Mouse (Mus musculus) stomach, embryonic 15.5 days (tissue): ENCODE results near the gene Cyp26c1. TPM values are rescaled to one million over a fixed set of nuclear protein-coding genes. Genes with fewer than 3 reads are reported as not detected.
A peak's percentile ranks its signal among the peaks of the same experiment; 100 is the strongest.

Experiments used
- ATAC-seq: fragments of 200-750 bp; cut with Nextera tagmentation; 2 replicates; pipeline ENCODE4 v1.8.0; 2017; ENCODE audit warnings: low read depth, moderate number of reproducible peaks, moderate TSS enrichment; ENCODE audit not compliant: insufficient read depth, low FRiP score
- H3K27ac ChIP-seq: fragments of 300-500 bp; sonication (generic); 2 replicates; pipeline ENCODE4 v1.5.1; 2015; ENCODE audit warnings: mild to moderate bottlenecking, inconsistent platforms
- H3K27me3 ChIP-seq: fragments of 300-500 bp; sonication (generic); replicated peaks from 2 replicates; pipeline ENCODE4 v1.6.1; 2015; ENCODE audit warnings: inconsistent platforms
- H3K36me3 ChIP-seq: fragments of 300-500 bp; sonication (generic); 2 replicates; pipeline ENCODE4 v1.6.1; 2015; ENCODE audit warnings: inconsistent platforms
- H3K4me1 ChIP-seq: fragments of 300-500 bp; sonication (generic); 2 replicates; pipeline ENCODE4 v1.6.1; 2015; ENCODE audit warnings: inconsistent platforms
- H3K4me2 ChIP-seq: fragments of 300-500 bp; sonication (generic); 2 replicates; pipeline ENCODE4 v1.6.1; 2015; ENCODE audit warnings: mild to moderate bottlenecking, inconsistent platforms
- H3K4me3 ChIP-seq: fragments of 300-500 bp; sonication (generic); replicated peaks from 2 replicates; pipeline ENCODE4 v1.5.1; 2015; ENCODE audit warnings: inconsistent platforms
- H3K9ac ChIP-seq: fragments of 300-500 bp; sonication (generic); 2 replicates; pipeline ENCODE4 v1.6.1; 2015; ENCODE audit warnings: inconsistent platforms
- H3K9me3 ChIP-seq: fragments of 300-500 bp; sonication (generic); 2 replicates; pipeline ENCODE4 v1.6.1; 2016; ENCODE audit warnings: inconsistent platforms
- WGBS: fragments of 180-500 bp; shearing (Covaris S2); methylation state at CpG from one replicate; pipeline ENCODE4 v1.1.7; 2015; 5-methylcytosine and 5-hydroxymethylcytosine counted together
- polyA plus RNA-seq: library from polyadenylated mRNA; unstranded; fragments of >200 nt; fragmentation: Nextera tagmentation; extraction: Ambion mirVana; gene quantifications from 2 replicates; pipeline ENCODE4 v1.2.1, GENCODE M21; 2015

Gene Cyp26c1
- polyA plus RNA-seq: 0.08 and 0.12 TPM in 2 replicates

GRCm38 (mm10) chr19:37685281-37685680 lies at the start of gene Cyp26c1:
Gene Cyp26c1 (plus strand): TSS chr19:37685581.
- Histone ChIP-seq H3K4me2 (no peak within 1 kb of the TSS), H3K27ac (no peak within 1 kb of the TSS), H3K9ac (no peak within 1 kb of the TSS), H3K27me3 (peaks cover 67% of the 10 kb centered on the region), H3K4me3 (no peak within 1 kb of the TSS), H3K4me1 (peaks cover 15% of the 10 kb centered on the region), H3K36me3 (no peaks in the 10 kb centered on the region), H3K9me3 (no peaks in the 10 kb centered on the region)
- no peak for ATAC-seq
- 30% methylated on average over 6 of the region's 6 CpGs for WGBS

GRCm38 (mm10) chr19:37647994-37648393 lies 37.4 kb upstream of the Cyp26c1 start:
- WGBS: 35% methylated on average over 2 of the region's 2 CpGs
- Histone ChIP-seq H3K27me3 (no peaks in the 10 kb centered on the region), H3K4me1 (no peaks in the 10 kb centered on the region), H3K9me3 (no peaks in the 10 kb centered on the region), H3K27ac (no peak overlapping the region), H3K36me3 (no peaks in the 10 kb centered on the region), H3K4me3 (no peak overlapping the region), H3K4me2 (no peak overlapping the region), H3K9ac (no peak overlapping the region)
- no peak for ATAC-seq

- H3K4me2 ChIP-seq: no peak overlapping the region
- H3K4me1 ChIP-seq: no peaks in the 10 kb centered on the region
- no peak overlapping the region for H3K27ac ChIP-seq
- H3K36me3 ChIP-seq: no peaks in the 10 kb centered on the region
- no peaks in the 10 kb centered on the region for H3K27me3 ChIP-seq
- 42% methylated on average over 2 of the region's 2 CpGs for WGBS
- H3K9ac ChIP-seq: no peak overlapping the region
- no peak for ATAC-seq
- no peaks in the 10 kb centered on the region for H3K9me3 ChIP-seq
- H3K4me3 ChIP-seq: no peak overlapping the region
Observed at GRCm38 (mm10) chr19:37650526-37650925, 34.9 kb upstream of the Cyp26c1 start.

GRCm38 (mm10) chr19:37654012-37654411 lies 31.4 kb upstream of the Cyp26c1 start:
- Histone ChIP-seq H3K27ac (no peak overlapping the region), H3K4me2 (no peak overlapping the region), H3K9ac (no peak overlapping the region), H3K4me1 (no peaks in the 10 kb centered on the region), H3K36me3 (no peaks in the 10 kb centered on the region), H3K27me3 (no peaks in the 10 kb centered on the region), H3K9me3 (no peaks in the 10 kb centered on the region), H3K4me3 (no peak overlapping the region)
- ATAC-seq: no peak
- WGBS: 40% methylated on average over 5 of the region's 5 CpGs

GRCm38 (mm10) chr19:37656441-37656840 lies 28.9 kb upstream of the Cyp26c1 start:
- 23% methylated on average over 9 of the region's 9 CpGs for WGBS
- no peak for ATAC-seq
- H3K36me3 ChIP-seq: no peaks in the 10 kb centered on the region
- H3K27me3 ChIP-seq: no peaks in the 10 kb centered on the region
- H3K4me3 ChIP-seq: no peak overlapping the region
- H3K9ac ChIP-seq: no peak overlapping the region
- H3K4me1 ChIP-seq: no peaks in the 10 kb centered on the region
- H3K27ac ChIP-seq: no peak overlapping the region
- no peaks in the 10 kb centered on the region for H3K9me3 ChIP-seq
- no peak overlapping the region for H3K4me2 ChIP-seq

- Histone ChIP-seq H3K4me2 (no peak overlapping the region), H3K4me3 (no peak overlapping the region), H3K36me3 (no peaks in the 10 kb centered on the region), H3K9ac (no peak overlapping the region), H3K4me1 (no peaks in the 10 kb centered on the region), H3K27me3 (no peaks in the 10 kb centered on the region), H3K9me3 (no peaks in the 10 kb centered on the region), H3K27ac (no peak overlapping the region)
- WGBS: 73% methylated on average over 6 of the region's 6 CpGs
- ATAC-seq: no peak
Observed at GRCm38 (mm10) chr19:37665256-37665655, 20.1 kb upstream of the Cyp26c1 start.

- no peak overlapping the region for H3K4me3 ChIP-seq
- no peak overlapping the region for H3K9ac ChIP-seq
- ATAC-seq: no peak; the same call in 1 of the 2 replicates
- no peaks in the 10 kb centered on the region for H3K9me3 ChIP-seq
- 78% methylated on average over 13 of the region's 13 CpGs for WGBS
- no peaks in the 10 kb centered on the region for H3K27me3 ChIP-seq
- H3K27ac ChIP-seq: no peak overlapping the region
- no peaks in the 10 kb centered on the region for H3K4me1 ChIP-seq
- no peaks in the 10 kb centered on the region for H3K36me3 ChIP-seq
- H3K4me2 ChIP-seq: no peak overlapping the region
Observed at GRCm38 (mm10) chr19:37667855-37668594, 17.4 kb upstream of the Cyp26c1 start.

- H3K4me2 ChIP-seq: no peak overlapping the region
- H3K4me3 ChIP-seq: no peak overlapping the region
- no peak overlapping the region for H3K9ac ChIP-seq
- no peak overlapping the region for H3K27ac ChIP-seq
- no peaks in the 10 kb centered on the region for H3K9me3 ChIP-seq
- no peaks in the 10 kb centered on the region for H3K4me1 ChIP-seq
- 86% methylated on average over 5 of the region's 5 CpGs for WGBS
- no peaks in the 10 kb centered on the region for H3K36me3 ChIP-seq
- no peaks in the 10 kb centered on the region for H3K27me3 ChIP-seq
- ATAC-seq: no peak
Observed at GRCm38 (mm10) chr19:37668657-37669056, 16.7 kb upstream of the Cyp26c1 start.

GRCm38 (mm10) chr19:37669486-37669885 lies 15.9 kb upstream of the Cyp26c1 start:
- Histone ChIP-seq H3K27me3 (no peaks in the 10 kb centered on the region), H3K9me3 (no peaks in the 10 kb centered on the region), H3K4me3 (no peak overlapping the region), H3K9ac (no peak overlapping the region), H3K27ac (no peak overlapping the region), H3K4me2 (no peak overlapping the region), H3K36me3 (no peaks in the 10 kb centered on the region), H3K4me1 (no peaks in the 10 kb centered on the region)
- no peak for ATAC-seq
- WGBS: 85% methylated on average over 5 of the region's 5 CpGs

GRCm38 (mm10) chr19:37673393-37673792 lies 12.0 kb upstream of the Cyp26c1 start:
- 48% methylated on average over 12 of the region's 12 CpGs for WGBS
- no peaks in the 10 kb centered on the region for H3K27me3 ChIP-seq
- no peaks in the 10 kb centered on the region for H3K36me3 ChIP-seq
- H3K4me1 ChIP-seq: no peaks in the 10 kb centered on the region
- H3K4me2 ChIP-seq: no peak overlapping the region
- no peak for ATAC-seq
- no peak overlapping the region for H3K9ac ChIP-seq
- H3K4me3 ChIP-seq: no peak overlapping the region
- H3K27ac ChIP-seq: no peak overlapping the region
- H3K9me3 ChIP-seq: no peaks in the 10 kb centered on the region

GRCm38 (mm10) chr19:37686347-37686746 lies 966 bp downstream of the Cyp26c1 start:
- H3K9me3 ChIP-seq: no peaks in the 10 kb centered on the region
- H3K4me2 ChIP-seq: no peak overlapping the region
- peaks cover 15% of the 10 kb centered on the region for H3K4me1 ChIP-seq
- H3K36me3 ChIP-seq: no peaks in the 10 kb centered on the region
- peaks cover 75% of the 10 kb centered on the region for H3K27me3 ChIP-seq
- H3K27ac ChIP-seq: no peak overlapping the region
- WGBS: 13% methylated on average over 23 of the region's 23 CpGs
- ATAC-seq: no peak
- no peak overlapping the region for H3K9ac ChIP-seq
- no peak overlapping the region for H3K4me3 ChIP-seq

GRCm38 (mm10) chr19:37686941-37687850 lies 1.8 kb downstream of the Cyp26c1 start:
- no peak overlapping the region for H3K27ac ChIP-seq
- H3K4me3 ChIP-seq: no peak overlapping the region
- peak overlapping the region; percentile 35 for H3K4me2 ChIP-seq
- H3K36me3 ChIP-seq: no peaks in the 10 kb centered on the region
- peaks cover 84% of the 10 kb centered on the region for H3K27me3 ChIP-seq
- H3K4me1 ChIP-seq: peaks cover 15% of the 10 kb centered on the region
- 10% methylated on average over 62 of the region's 62 CpGs for whole genome bisulfite sequencing
- no peak for ATAC-seq
- no peaks in the 10 kb centered on the region for H3K9me3 ChIP-seq
- H3K9ac ChIP-seq: no peak overlapping the region
